Mouse (Mus musculus) telencephalon, adult 2 months (tissue): Measurements from ENCODE around the gene Dnajb13.

Source experiments
- DNase-seq: peaks from one replicate; pipeline ENCODE4 v3.0.0-alpha.2; 2011; ENCODE audit warnings: low read depth, low spot score

Dnajb13 gene

DNA sequence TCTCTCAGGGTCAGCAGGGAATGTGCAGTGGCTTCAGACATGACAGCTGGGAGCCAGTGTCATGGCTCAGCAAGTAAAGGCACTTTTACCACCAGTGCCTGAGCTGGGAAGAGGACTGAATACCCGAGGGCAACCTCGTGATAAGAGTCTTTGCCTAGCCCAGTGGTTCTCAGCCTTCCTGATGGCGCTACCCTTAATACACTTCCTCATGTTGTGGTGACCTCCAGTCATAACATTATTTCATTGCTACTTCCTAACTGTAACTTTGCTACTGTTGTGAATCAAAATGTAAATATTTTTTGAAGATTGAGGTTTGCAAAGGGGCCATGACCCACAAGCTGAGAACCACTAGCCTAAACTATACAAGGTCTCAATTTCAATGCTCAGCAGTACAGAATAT, 6.1 kb downstream of the Dnajb13 start:
- no peak for DNase-seq

DNA sequence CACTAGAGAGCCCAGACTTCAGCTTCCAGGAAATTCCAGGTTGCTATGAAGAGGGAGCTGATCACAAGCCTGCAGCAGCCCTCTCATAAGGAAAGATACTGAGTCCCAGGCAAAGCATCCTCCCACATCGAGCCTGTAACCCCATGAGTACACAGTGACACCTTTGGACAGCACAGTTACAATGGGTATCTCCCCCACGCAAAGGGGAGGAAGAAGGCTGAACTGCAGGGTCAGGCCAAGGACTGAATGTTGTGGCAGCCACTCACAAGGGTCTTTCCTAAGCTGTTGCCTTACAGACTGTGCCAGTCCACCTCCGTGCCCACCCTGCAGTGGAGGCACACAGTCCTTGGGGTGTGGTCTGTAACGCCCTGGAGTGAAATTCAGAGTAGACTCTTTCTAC, 8.3 kb downstream of the Dnajb13 start:
- DNase-seq: no peak

DNA sequence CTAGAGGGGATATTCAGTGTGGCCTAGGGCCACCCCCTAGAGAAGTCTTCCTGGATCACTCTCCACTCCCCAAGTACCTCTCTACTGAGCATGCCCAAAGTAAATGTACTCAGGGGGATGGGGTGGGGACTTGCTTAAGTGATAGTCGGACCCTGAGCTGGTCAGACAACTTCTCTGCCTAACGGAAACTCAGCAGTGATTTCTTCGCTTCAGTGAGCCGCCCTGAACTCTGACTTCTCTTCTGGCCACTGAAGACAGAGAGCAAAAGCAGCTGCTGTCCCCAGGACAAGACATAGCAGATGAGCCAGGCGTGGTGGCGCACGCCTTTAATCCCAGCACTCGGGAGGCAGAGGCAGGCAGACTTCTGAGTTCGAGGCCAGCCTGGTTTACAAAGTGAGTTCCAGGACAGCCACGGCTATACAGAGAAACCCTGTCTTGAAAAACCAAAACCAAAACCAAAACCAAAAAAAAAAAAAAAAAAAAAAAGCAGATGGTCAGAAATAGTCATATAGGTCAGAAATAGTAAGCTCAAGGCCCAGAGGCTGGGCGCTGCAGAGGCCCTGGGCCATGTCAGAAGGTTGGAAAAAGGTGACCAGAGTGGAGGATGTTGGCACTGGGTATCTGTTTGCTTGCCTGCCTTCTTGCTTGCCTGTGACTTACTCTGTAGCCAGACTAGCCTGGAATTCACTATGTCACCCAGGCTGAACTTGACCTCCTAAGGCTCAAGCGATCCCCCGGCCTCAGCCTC, 9.8 kb downstream of the Dnajb13 start:
- DNase-seq: no peak

DNA sequence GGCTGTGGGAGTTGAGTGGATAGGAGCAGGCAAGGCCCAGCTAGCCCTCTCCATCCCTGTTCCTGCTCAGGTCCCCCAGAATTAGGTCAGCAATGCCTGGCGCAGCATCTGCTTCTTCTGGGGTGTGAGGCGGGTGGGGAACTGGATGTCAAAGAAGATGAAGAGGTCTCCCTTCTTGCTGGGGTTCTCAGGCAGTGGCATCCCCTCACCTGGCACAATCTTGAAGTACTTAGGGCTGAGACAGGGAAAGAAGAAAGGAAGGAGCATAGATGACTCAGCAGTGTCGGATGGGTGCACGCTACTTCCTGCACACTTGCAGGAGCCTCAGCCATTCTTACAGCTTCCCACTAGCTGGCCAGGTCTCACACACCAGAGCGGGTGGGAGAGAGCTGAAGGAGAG, 11.7 kb downstream of the Dnajb13 start:
- DNase-seq: no peak

DNA sequence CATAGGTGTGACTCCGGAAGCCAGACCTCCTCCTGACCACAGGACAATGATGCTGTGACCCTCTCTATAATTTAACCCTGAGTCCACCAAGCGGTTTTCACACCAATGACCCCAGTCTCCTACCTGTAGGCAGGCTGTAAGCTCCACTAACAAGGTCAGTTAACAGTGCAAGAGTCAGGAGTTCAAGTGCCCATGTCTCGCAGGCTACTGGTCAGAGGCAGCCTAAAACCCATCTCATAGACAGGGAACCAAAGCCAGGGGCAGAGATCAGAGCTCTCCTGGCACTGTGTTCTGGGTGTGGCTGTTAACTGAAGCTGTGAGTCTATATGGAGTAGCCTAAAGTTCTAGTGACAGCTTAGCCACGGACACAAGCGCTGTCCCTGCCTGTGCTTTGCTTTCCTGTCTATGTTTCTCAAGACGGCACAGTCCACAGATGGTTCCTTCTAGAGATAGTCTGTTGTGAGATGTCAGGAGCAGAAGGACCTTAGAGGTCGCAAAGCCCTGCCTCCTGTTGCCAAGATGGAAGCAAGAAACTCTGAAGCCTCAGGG, 12.3 kb downstream of the Dnajb13 start:
- DNase-seq: no peak

DNA sequence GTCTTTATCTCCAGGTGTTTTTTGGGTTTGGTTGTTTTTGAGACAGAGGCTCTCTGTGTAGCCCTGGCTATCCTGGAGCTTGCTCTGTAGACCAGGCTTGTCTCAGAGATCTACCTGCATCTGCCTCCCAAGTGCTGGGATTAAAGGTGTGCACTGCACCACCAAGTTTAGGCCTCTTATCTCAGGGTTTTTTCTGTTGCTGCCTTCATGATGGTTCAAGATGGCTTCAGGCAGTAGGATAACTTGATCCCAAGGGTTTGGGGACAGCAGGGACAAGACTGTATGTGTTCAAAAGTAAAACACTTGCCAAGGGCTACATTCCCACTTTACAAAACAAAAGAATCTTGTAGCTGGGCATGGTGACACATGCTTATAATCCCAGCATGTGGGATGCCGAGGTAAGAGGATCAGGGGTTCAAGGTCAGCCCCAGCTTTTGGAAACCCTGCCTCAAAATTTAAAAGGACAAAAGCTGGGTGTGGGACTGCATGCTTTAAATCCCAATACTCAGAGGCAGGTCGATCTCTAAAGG, 12.9 kb downstream of the Dnajb13 start:
- no peak for DNase-seq

DNA sequence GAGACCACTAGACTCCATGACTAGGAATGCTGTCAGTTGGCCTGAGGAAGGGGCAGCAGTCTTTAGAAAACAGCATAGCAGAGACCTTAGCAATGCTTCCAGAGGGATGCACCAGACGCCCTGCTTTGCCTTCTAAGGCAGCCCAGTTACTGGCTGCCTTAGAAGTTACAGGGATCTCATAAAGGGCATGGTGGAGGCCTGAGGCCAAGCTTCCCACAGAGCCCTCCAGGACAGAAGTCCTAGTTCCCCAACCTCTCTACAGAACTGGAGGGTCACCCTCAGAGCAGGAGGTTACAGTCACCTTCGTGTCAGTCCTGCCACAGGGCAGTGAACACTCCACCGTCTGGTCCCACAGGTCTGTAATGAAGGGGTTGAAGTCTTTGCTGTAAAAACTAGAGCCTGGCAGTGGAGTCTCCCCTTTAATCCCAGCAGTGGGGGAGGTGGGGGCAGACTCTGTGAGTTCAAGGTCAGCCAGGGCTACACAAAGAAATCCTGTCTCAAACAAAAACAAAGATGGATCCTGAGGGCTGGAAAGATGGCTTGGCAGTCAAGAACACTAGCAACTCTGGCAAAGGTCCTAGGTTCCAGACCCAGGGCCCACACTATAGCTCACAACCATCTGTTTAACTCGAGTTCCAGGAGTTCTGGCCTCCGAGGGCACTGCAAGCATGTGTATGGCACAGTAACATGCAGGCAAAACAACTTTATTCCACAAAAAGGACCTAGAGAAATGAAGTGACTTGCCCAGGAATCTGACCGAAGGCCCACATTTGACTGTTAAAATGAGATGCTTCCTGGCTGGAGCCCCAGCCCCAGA, 13.5 kb downstream of the Dnajb13 start:
- no peak for DNase-seq

DNA sequence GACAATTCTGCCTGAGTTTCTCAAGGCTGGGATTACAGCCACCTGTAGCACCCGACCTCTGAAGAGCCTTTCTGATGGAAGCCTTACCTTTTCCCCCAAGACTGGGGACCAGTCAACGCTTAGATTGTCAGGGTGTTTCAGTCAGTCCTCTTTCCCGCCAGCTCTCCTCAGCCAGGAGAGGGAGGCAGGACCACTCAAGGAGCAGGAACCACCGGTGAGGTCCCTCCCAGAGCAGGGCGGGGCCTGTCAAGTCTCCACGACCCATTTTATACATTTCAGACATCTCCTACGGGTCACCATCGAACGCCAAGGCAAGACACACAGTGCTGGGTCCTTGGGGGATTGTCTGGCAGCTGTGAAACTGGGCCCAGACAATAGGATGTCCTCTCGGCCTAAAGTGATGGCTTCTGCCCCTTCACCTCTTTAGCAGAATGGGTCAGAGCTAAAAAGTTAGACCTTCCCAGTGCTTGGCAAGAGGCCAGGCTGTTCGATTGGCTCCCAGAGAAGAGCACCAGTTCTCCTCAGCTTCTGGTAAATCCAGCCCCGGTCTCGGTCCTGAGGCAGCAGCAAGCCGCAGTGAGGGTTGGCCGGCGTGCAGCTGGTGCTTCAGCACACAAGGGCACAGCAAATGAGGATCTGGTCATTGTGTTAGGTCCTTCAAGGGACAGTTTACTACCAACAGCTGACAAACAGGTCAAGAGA, 14.3 kb downstream of the Dnajb13 start:
- no peak for DNase-seq

DNA sequence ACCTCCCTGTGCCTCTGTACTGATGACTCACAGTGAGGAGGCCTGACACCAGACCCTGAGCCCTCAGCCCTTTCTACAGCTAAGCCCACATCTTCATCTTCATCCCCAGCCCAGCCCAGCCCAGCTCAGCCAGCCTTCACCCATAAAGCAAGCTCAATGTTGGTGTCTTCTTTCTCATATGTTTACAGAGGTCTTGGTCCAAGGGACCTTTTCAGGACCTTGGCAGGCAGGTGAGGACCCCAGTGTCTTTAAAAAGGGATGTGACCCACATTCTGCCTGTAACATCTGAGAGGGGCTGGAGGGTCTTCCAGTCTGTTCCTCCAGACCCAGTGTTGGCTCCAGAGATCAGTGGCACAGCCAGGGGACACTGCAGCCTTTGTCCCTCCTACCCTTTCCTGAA, 15.3 kb downstream of the Dnajb13 start:
- DNase-seq: no peak

DNA sequence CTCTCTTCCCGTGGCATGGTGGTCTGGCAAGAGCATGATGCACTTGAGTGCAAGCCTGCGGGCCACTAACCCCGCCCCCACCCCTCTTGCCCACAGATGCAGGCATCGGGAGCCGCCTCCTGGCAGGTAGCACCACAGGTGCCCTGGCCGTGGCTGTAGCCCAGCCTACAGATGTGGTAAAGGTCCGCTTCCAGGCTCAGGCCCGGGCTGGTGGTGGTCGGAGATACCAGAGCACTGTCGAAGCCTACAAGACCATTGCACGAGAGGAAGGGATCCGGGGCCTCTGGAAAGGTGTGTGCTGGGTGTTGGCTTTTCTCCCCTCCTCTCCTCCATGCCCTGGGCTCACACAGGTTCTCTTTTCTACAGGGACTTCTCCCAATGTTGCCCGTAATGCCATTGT, 16.8 kb downstream of the Dnajb13 start:
- no peak for DNase-seq

DNA sequence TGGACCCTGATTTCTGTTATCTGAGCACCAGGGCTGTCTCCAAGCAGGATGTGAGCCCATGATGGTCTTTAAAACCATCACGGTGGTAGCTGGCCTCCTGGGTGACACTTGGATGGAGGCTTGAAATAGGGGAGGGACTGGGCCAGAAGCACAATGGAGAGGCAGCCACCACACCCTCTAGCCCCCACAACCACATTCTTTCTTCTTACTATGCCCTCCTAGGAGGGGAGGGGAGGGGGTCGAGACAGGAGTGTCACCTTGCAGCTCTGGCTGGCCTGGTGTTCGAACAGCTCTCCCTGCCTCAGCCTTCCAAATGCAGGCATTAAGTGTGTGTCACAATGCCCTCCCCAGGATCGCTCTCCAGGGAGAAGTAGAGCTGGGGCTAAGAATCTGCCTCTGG, 17.4 kb downstream of the Dnajb13 start:
- DNase-seq: no peak

DNA sequence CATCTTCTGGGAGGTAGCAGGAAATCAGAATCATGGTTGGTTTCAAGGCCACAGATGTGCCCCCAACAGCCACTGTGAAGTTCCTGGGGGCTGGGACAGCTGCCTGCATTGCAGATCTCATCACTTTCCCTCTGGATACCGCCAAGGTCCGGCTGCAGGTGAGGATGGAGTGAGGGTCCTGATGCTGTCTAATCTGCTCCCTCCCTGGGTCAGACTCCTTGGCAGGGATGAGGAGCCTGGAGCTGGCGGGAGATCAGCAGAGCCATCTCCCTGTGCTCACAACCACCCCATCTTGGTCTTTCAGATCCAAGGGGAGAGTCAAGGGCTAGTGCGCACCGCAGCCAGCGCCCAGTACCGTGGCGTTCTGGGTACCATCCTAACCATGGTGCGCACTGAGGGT, 18.0 kb downstream of the Dnajb13 start:
- DNase-seq: no peak

DNA sequence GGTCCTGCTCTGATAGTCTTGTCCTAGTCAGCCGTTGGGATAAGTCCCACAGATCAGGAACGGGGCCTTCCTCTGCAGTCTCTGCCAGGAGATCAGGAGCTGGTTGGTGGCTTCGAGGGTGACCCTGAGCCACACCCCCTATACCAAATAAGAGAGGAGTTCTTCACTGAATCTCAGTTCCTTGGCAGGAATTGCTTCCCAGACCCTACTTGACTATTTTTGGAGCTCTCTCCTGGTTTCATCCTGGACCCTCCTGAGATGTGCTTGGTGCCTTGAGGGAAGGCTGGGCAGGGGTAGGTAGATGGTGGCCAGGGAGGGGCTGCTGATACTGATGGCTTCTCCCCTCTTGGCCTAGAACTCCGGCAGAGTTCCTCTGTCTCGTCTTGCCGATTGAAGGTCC, 18.4 kb downstream of the Dnajb13 start:
- no peak for DNase-seq

DNA sequence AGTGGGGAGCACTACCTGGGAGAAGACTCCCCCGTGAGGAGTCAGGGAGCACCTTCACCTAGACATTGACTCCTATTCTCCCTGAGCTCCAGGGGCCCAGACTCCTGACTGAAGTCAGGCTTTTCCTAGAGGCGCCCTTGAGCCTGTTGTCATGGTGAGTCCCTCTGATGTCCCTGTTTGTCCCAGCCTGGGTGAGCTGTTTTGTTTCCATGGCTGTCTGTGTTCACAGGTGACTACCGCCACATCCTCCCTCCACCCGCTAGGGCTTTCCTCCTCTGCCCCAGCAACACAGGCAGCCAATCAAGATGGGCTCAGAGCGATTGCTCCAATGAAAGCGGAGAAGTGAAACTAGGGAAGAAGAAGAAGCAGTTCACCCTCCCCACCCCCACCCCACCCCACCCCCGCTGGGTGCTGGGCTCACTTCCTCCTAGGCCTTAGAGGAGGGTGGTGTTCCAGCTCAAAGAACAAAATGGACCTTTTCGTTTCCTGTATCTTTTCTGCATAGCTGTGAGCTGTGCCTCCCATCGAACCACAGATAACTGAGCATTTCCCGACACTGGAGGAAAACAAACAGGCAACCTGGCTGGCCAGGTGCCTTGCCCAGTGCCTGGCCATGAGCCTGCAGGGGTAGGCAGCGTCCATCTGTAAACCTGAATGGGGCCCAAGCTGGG, 19.0 kb downstream of the Dnajb13 start:
- peak; percentile 79 for DNase-seq

DNA sequence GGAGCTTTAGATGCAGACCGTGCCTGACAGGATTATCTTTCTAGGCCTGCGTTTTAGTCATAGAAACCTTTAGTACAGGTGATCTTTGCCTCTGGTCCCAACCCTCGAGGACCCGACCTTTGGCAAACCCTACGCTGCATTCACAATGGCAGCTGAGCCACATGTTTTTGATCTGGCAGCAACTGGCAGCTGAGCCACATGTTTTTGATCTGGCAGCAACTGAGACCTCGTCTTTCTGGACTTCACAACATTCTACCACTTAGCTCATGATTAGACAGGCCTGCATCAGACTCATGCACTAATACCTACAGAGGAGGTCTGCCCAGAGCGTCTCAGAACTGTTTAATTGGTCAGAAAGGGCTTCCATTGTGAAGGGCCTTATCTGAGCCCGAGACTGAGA, 19.7 kb downstream of the Dnajb13 start:
- no peak for DNase-seq

DNA sequence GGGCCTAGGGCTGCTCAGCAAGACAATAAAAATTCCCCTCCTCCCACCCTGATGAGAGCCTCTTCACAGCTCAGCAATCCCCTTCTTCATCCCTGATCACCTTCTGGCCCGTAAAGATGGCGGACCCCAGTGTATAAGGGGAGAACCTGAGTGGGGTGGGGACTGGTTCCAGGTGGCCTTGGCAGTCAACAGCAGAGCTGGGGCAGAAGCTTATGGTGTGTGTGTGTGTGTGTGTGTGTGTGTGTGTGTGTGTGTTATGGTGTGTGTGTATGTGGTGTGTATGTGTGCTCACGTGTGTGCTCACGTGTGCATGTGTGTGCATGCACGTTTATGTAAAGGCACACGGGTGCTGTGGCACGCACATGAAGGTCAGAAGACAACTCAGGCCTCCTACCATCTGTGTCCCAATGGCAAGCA, 20.3 kb downstream of the Dnajb13 start:
- no peak for DNase-seq

DNA sequence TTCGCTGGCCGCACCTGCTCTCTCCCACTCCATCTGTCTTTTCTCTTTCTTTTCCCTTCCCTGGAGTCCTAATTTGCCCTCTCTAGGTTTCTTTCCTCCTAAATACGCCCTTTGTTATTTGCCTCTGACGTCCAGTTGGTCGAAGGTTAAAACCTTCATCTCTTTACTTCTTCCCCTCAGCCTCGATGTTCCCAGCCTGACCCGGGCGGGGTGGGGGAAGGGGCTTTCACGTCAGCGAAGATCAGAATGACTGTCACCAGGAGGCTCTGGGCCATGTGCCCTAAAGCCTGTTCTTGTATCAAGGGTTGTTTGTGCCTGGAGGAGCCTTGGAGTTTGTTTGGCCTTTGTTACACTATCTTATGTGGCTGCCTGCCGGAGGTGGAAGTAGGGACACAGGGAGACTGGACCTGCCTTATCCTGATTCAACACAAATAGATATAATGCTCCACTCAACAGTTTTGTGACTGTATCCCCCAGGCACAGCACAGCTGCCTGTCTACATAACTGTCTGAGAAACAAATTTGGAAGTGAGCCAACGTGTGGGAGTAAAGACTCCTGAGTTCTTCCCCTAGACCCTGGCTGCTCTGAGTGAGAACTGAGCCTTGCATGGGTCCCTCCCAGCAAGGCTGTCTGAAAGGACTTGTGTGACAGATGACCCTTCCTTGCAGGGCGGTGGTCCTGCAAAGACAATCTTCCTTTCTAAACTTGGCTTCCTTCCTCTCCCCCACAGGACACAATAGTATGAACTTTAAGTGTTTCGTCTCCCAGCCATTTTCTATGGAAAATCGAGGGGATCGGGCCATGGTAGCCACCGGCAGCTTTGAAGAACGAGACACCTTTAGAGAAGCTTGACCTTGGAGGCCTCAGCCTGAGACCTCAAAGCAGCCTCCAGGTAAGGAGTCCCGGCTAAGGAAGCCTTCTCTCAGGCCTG, 21.0 kb downstream of the Dnajb13 start:
- no peak for DNase-seq

DNA sequence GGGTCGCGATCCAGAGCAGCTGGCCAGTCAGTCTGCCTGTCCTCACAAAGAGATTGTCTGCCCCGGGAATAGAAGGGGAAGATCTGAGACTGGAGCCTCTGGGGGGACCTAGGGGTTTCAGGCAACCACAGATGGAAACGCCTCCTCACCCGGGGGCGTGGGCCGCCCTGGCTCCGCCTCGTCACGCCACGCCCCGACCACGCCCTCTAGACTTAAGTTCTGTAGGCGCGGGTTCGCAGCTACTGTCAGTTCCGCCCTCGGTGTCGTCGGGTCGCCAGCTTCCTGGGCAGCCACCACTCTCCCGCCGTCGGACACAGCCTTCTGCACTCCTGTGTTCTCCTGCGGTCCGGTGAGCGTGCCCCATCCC, 21.7 kb downstream of the Dnajb13 start, which contains the start of gene Ucp2:
Gene Ucp2 (plus strand): TSS at position 221 of the 367 bp plus-strand sequence.
- DNase-seq: no peak

DNA sequence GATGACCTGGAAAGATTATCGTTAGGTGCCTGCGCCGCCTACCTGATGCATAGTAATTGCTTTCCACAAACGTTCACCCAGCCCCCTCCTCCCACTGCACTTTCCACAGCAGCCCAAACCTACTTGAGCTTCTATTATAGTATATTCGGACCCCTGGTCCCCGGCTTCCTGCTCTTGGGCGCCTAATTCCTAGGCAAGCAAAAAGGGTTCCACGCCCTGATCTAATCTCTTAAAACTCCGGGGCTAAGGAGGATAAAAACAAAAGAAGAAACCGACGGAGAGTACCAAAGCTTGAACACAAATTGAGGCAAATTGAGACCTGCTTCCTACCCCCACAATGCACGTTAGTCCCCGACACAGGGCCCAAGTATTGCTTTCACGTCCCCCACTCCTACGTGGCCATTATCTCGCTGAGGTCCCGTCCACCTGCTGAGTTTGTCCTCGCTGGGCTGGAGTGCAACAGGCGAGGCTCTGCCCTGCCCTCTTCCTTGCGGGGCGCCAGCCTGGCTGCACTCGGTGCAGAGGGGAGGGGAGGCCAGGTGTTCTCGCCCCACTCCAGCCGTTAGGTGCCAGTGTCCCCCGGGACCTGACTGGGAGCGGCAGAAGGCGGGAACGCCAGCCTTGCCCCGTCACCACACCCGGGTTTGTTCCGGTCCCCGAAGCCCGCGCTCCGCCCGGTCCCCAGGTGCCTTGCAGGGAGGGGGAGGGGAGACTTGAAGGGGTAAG, 22.2 kb downstream of the Dnajb13 start:
- DNase-seq: no peak
